Mouse (Mus musculus) heart, postnatal 14 days (tissue): ENCODE measurements at regions not wholly inside any gene's neighbourhood (a gene's known extent, or its start where the extent isn't known, plus 50 kb on each side); places are given as distances from the start of the nearest gene placed in this dataset.

Experiments used
- DNase-seq, 2 experiments: peaks; one replicate each; pipeline ENCODE4 v3.0.0; 2021 to 2022
- intact Hi-C: fragments of 180-260 bp; cut with DNase I; formaldehyde crosslinking; loops from one replicate; pipeline ENCODE4 v1.15.1; 2025

- DNase-seq = no peak
- intact Hi-C loops = no loop called here
Observed at GRCm38 (mm10) chr1:166804333-166804732, 122.7 kb upstream of the Fmo9 start.

GRCm38 (mm10) chr1:166807163-166807945 lies 125.7 kb upstream of the Fmo9 start:
- intact Hi-C loops = no loop called here

DNA sequence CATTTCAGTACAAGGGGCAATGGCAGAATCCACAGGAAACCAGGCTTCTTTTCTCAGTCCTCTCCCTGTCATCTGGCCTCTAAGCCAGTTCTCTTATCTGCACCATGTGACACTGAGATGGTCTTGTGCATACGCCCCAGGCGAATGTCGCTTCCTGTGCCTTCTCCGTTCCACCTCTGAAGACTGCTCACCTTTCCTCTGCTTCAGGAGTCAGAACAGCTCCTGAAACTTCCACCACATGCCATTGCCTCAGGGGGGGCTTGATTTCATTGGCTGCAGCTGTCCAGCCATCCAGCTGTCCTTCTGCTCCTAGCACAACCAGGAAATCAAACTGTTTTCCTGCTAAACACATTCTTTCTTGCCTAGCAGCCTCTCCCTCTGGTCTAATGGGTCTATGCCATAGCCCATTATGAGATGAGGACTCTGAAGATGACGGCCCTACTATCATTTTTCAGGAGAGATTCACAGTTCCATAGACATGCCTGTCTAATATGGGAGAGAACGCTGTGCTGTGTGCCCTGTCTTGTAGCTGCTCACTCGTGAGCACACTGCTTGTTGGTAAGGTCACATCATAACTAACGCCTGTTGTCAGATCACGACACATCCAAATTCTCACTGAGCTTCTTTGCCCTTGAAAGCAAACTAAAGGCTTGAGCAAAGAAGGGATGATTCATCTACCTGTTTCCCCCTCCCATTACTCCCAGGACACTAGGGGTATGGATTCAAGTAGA lies 129.9 kb upstream of the Fmo9 start:
- intact Hi-C loops = no loop called here
- no peak for DNase-seq

More at GRCm38 (mm10) chr1:166807163-166807945, 125.7 kb upstream of the Fmo9 start:
- DNase-seq = no peak

DNA sequence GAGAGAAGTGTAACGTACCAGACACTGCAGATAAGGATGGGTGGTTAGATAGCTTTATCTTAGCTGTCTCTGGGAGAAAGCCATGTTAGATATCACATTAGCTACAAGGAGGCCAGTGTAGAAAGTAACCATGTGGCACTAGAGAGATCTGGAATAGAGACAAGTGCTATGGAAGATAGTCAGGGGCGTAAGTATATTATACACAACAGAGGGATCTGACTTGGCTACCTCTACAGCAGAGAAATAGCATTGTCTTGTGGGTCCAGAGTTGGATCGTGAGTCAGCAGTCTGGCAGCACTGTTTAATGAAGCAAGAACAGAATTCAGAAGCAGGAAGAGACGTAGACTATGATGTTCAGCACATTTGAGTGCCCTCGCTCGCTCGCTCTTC lies 130.4 kb upstream of the Fmo9 start:
- intact Hi-C loops = no loop called here
- no peak for DNase-seq

GRCm38 (mm10) chr1:166812920-166813439 lies 131.3 kb upstream of the Fmo9 start:
- no peak for DNase-seq
- intact Hi-C loops = no loop called here

DNA sequence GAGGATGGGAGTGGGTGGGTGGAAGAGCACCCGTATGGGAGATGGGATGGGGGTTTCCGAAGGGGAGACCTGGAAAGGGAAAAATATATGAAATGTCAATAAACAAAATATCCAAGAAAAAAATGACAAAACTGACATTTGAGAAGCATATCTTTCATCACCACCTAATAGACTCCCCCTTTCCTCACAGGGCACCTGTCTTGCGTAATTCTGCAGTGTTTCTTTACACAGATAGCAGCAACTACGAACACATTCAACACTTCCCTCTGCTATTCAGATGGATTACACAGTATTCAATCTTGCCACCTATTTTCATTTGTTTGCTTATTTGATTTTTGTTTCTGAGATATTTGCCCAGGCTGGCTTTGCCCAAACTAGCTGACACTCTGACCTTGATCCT lies 136.3 kb upstream of the Fmo9 start:
- DNase-seq = no peak
- intact Hi-C loops = no loop called here

GRCm38 (mm10) chr1:166818682-166819081 lies 137.0 kb upstream of the Fmo9 start:
- DNase-seq = no peak
- intact Hi-C loops = no loop called here

- peak; percentile 32 to 53 for DNase-seq
- intact Hi-C loops = no loop called here
Observed at GRCm38 (mm10) chr1:166819420-166819819, 137.8 kb upstream of the Fmo9 start.

DNA sequence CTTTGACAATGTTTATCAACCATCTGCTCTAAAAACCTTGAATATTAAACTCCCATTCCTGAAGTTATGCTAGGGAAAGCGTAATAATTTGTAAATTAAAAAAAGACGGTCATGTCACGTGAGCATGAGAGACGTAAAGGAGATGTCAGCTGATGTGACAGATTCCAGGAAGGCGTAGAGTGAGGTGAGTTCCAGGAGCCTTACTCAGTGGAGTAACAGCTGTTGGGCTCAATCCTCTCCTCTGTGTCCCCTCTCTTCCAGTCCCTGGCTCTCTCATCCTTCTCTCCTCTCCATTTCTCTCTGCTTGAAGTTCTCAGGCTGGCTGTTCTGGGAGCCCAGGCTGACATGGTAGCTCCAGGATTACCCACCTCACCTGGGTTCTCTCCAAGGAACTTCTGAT lies 138.4 kb upstream of the Fmo9 start:
- intact Hi-C loops = no loop called here
- DNase-seq = no peak

DNA sequence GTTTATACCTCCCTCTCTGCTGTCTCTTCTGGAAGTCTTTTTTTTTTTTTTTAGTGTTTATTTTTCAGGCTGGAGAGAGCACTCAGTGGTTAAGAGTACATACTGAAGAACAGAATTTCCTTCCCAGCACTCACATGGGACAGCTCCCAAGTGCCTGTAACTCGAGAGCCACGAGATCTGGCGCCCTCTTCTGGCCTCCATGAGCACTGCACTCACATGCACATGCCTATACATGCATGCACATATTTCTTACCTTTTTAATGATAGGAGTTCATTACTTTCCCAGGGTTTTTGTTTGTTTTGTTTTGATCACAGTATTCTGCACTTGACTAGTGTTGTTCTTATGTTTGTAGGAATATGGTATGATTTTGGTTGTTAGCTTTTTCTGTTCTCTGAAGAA lies 139.5 kb upstream of the Fmo9 start:
- no peak for DNase-seq
- intact Hi-C loops = no loop called here

- intact Hi-C loops = no loop called here
- no peak for DNase-seq
Observed at GRCm38 (mm10) chr1:166837299-166837698, 155.7 kb upstream of the Fmo9 start.

- intact Hi-C loops = no loop called here
- no peak for DNase-seq
Observed at GRCm38 (mm10) chr1:166839833-166840232, 158.2 kb upstream of the Fmo9 start.

- peak; percentile 7 to 8 for DNase-seq
- intact Hi-C loops = no loop called here
Observed at GRCm38 (mm10) chr1:166843397-166843877, 157.8 kb upstream of the Fam78b start.

DNA sequence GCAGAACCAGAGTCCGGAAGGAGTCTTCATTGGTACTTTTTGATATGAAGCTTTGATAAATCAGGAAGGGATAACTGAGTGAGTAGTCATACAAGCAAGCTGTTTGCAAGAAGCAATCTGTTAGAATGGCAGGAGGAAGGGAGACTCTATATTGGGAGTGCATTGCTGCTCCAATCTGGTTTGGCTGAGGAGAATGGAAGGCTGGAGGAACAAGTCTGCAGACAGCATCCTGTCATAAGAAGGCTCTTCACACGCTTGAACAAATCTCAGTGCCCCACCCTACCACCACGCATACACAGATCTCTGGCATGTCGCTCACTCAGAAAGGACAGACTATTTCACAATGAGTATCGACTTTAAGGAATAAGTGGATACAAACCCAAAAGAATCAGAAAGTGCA lies 154.7 kb upstream of the Fam78b start:
- DNase-seq = no peak
- intact Hi-C loops = no loop called here

GRCm38 (mm10) chr1:166847233-166847632 lies 154.0 kb upstream of the Fam78b start:
- intact Hi-C loops = no loop called here
- no peak for DNase-seq

GRCm38 (mm10) chr1:166848015-166848535 lies 153.1 kb upstream of the Fam78b start:
- intact Hi-C loops = no loop called here
- DNase-seq = no peak

DNA sequence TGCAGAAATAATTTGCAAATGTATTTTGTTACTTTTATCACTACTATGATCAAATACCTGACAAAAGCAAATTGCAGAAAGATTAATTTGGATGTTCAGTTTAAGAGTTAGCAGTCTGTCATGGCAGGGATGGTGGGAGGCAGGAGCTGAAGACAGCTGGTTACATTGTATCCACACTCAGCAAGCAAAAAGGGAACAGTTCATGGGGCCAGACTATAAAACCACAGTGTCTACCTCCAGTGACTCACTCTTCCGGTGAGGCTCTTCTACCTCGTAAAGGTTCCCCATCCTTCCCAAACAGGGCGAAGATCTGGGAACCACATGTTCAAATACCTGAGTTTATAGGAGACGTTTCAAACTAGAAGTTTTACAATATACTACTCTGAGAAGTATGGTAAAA lies 145.2 kb upstream of the Fam78b start:
- DNase-seq = no peak
- intact Hi-C loops = no loop called here

DNA sequence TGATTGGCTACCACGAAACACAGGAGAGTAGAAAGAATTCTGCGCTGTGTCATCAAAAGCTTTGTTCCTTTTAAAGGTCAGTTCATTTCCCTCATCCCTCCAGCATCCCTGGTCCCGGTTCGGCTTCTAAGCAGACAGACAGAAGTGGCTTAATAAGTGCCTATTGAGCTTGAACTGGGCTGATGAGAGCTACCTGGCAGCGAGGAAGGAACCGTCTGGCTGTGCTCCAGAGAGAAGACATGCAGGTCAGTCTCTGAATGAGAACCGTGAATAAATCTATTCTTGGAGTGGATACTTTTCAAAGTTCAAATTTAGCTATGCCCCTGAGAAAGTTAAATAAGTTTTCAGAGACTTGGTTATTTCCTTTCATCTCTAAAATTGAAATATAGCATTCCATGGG lies 135.0 kb upstream of the Fam78b start:
- no peak for DNase-seq
- intact Hi-C loops = no loop called here

- intact Hi-C loops = no loop called here
- DNase-seq = no peak
Observed at GRCm38 (mm10) chr1:166871258-166871657, 130.0 kb upstream of the Fam78b start.

DNA sequence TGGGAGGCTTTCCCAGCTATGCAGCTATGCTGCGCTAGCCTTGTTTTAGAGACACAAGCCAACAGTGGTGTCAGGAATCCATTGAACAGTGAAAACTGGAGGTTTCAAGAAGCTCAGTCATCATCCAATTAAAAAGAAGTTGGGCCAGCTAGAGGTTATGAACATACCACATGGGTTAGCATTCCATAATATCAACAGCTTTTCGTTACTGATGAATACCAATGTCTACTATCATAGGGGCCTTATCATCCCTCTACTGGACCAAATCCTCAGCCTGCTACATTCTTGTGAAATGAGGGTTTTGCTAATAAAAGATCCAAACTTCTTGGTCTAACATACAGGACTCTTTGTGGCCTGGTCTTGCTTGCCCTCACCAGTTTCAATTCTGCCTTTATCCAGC lies 124.8 kb upstream of the Fam78b start:
- intact Hi-C loops = no loop called here
- DNase-seq = no peak

GRCm38 (mm10) chr1:166883215-166883614 lies 118.0 kb upstream of the Fam78b start:
- no peak for DNase-seq
- intact Hi-C loops = no loop called here

DNA sequence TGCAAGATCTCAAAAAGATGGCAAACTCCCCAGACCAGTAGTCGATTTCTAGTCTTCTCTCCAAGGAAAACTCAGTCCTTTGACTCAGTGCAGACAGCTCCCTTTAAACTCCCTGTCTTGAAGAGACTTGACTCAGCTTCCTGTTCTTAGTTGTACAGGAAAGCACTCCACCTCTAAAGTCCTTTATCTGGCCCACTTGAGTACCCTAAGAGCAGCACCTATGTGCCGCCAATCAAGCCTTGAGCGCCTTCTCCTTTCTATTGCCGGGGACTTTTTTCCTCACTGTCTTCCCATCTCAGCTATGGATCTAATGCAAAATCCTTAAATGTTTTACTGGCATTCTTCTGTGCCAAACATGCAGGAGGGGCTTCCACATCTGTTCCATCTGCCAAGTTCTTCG lies 105.3 kb upstream of the Fam78b start:
- DNase-seq = no peak
- intact Hi-C loops = no loop called here
